Mouse (Mus musculus): Measurements from ENCODE around the gene Gcc2.

- TF ChIP-seq POLR2A (IDR thresholded peaks at IDR 0.05; ENCODE audit: low read depth, low read length): no peak
- TF ChIP-seq CTCF (conservative IDR thresholded peaks at IDR 0.05; ENCODE audit: insufficient read depth, insufficient read length, low read depth, low read length): no peak
These were observed 71.0 kb downstream of the Gcc2 start for GRCm38 (mm10) chr10:58326271-58326670.

All from kidney, adult 2 months (tissue).